Mouse (Mus musculus) embryonic facial prominence, embryonic 11.5 days (tissue): ENCODE data around the gene Mef2d. TPM values are rescaled to one million over a fixed set of nuclear protein-coding genes. Genes with fewer than 3 reads are reported as not detected.

ENCODE experiments used
- ATAC-seq: fragments of 200-750 bp; cut with Nextera tagmentation; replicated peaks from 2 replicates; pipeline ENCODE4 v1.8.0; 2017; ENCODE audit warnings: low read depth; ENCODE audit not compliant: insufficient number of reproducible peaks, low FRiP score, low TSS enrichment
- DNase-seq: peaks from one replicate; pipeline ENCODE4 v3.0.0-alpha.2; 2015; ENCODE audit warnings: low spot score
- H3K27ac ChIP-seq: fragments of 300-500 bp; sonication (generic); replicated peaks from 2 replicates; pipeline ENCODE4 v1.5.1; 2014; ENCODE audit warnings: mild to moderate bottlenecking, low read depth, low read length, control low read depth
- H3K27me3 ChIP-seq: fragments of 300-500 bp; sonication (generic); 2 replicates; pipeline ENCODE4 v1.6.1; 2014; ENCODE audit warnings: mild to moderate bottlenecking, low read length, moderate library complexity, mixed read lengths; ENCODE audit not compliant: control insufficient read depth, insufficient read depth
- H3K36me3 ChIP-seq: fragments of 300-500 bp; sonication (generic); replicated peaks from 2 replicates; pipeline ENCODE4 v1.6.1; 2014; ENCODE audit warnings: low read depth, mild to moderate bottlenecking, low read length, moderate library complexity, mixed read lengths; ENCODE audit not compliant: control insufficient read depth, insufficient read depth
- H3K4me1 ChIP-seq: fragments of 300-500 bp; sonication (generic); 2 replicates; pipeline ENCODE4 v1.6.1; 2014; ENCODE audit warnings: low read length, mixed read lengths; ENCODE audit not compliant: control insufficient read depth, insufficient read depth
- H3K4me2 ChIP-seq: fragments of 300-500 bp; sonication (generic); 2 replicates; pipeline ENCODE4 v1.6.1; 2014; ENCODE audit warnings: low read depth, mild to moderate bottlenecking, control low read depth, low read length, moderate library complexity
- H3K4me3 ChIP-seq: fragments of 300-500 bp; sonication (generic); 2 replicates; pipeline ENCODE4 v1.5.1; 2014; ENCODE audit warnings: low read depth, low read length, control low read depth
- H3K9ac ChIP-seq: fragments of 300-500 bp; sonication (generic); replicated peaks from 2 replicates; pipeline ENCODE4 v1.6.1; 2014; ENCODE audit warnings: mild to moderate bottlenecking, control low read depth, low read length
- H3K9me3 ChIP-seq: fragments of 300-500 bp; sonication (generic); replicated peaks from 2 replicates; pipeline ENCODE4 v1.6.1; 2016; ENCODE audit warnings: mild to moderate bottlenecking, low read length, inconsistent platforms, mixed read lengths; ENCODE audit not compliant: control insufficient read depth
- WGBS: fragments of 180-500 bp; shearing (Covaris S2); extraction: QIAGEN DNeasy Blood & Tissue Kit; methylation state at CpG from one replicate; pipeline ENCODE4 v1.1.7; 2014; 5-methylcytosine and 5-hydroxymethylcytosine counted together
- polyA plus RNA-seq: library from polyadenylated mRNA; unstranded; fragments of >200 nt; fragmentation: Nextera tagmentation; extraction: Ambion mirVana; gene quantifications from 2 replicates; pipeline ENCODE4 v1.2.1, GENCODE M21; 2014

Gene Mef2d
- 11.5 and 12.5 TPM in 2 replicates for polyA plus RNA-seq

GRCm38 (mm10) chr3:88141787-88142523, at the start of gene Mef2d:
Gene Mef2d, plus strand, starts transcription at chr3:88142372.
- peaks cover 12% of the 10 kb centered on the region; the same call in 1 of the 2 replicates for H3K4me1 ChIP-seq
- peak within 1 kb of the TSS; percentile 89 for H3K4me3 ChIP-seq
- peak within 1 kb of the TSS; percentile 88 for H3K4me2 ChIP-seq
- peak within 1 kb of the TSS; percentile 94 for H3K27ac ChIP-seq
- DNase-seq, result peak; percentile 97
- no peaks in the 10 kb centered on the region for H3K9me3 ChIP-seq
- ATAC-seq, result peak; percentile 82
- H3K9ac ChIP-seq, result peak within 1 kb of the TSS; percentile 89
- no peaks in the 10 kb centered on the region for H3K27me3 ChIP-seq
- no peaks in the 10 kb centered on the region for H3K36me3 ChIP-seq
- 2% methylated on average over 52 of the region's 52 CpGs for WGBS

GRCm38 (mm10) chr3:88094126-88094525, 48.0 kb upstream of the Mef2d start:
- no peaks in the 10 kb centered on the region for H3K27me3 ChIP-seq
- H3K27ac ChIP-seq, result no peak overlapping the region
- H3K9me3 ChIP-seq, result no peaks in the 10 kb centered on the region
- no peak overlapping the region for H3K4me3 ChIP-seq
- H3K9ac ChIP-seq, result no peak overlapping the region
- H3K36me3 ChIP-seq, result peaks cover 2% of the 10 kb centered on the region
- ATAC-seq (no peak), DNase-seq (no peak)
- WGBS, result 84% methylated on average over 5 of the region's 5 CpGs
- H3K4me1 ChIP-seq, result no peaks in the 10 kb centered on the region
- no peak overlapping the region for H3K4me2 ChIP-seq

GRCm38 (mm10) chr3:88097666-88098065, 44.5 kb upstream of the Mef2d start:
- no peak overlapping the region for H3K4me3 ChIP-seq
- DNase-seq, result no peak
- WGBS, result 88% methylated on average over 6 of the region's 6 CpGs

GRCm38 (mm10) chr3:88100251-88100650, 41.9 kb upstream of the Mef2d start:
- no peak for ATAC-seq
- Histone ChIP-seq H3K27me3 (no peaks in the 10 kb centered on the region), H3K4me3 (no peak overlapping the region), H3K9ac (no peak overlapping the region), H3K27ac (no peak overlapping the region), H3K36me3 (peaks cover 6% of the 10 kb centered on the region), H3K4me1 (no peaks in the 10 kb centered on the region), H3K9me3 (no peaks in the 10 kb centered on the region), H3K4me2 (no peak overlapping the region)
- no peak for DNase-seq
- WGBS, result 74% methylated on average over 3 of the region's 3 CpGs

More at GRCm38 (mm10) chr3:88097666-88098065, 44.5 kb upstream of the Mef2d start:
- no peak for ATAC-seq
- H3K27ac ChIP-seq, result no peak overlapping the region
- H3K4me2 ChIP-seq, result no peak overlapping the region
- H3K36me3 ChIP-seq, result peaks cover 8% of the 10 kb centered on the region
- H3K27me3 ChIP-seq, result no peaks in the 10 kb centered on the region
- no peaks in the 10 kb centered on the region for H3K4me1 ChIP-seq
- no peaks in the 10 kb centered on the region for H3K9me3 ChIP-seq
- H3K9ac ChIP-seq, result no peak overlapping the region

- H3K9me3 ChIP-seq, result no peaks in the 10 kb centered on the region
- H3K9ac ChIP-seq, result no peak overlapping the region
- H3K4me2 ChIP-seq, result no peak overlapping the region
- no peaks in the 10 kb centered on the region for H3K27me3 ChIP-seq
- H3K36me3 ChIP-seq, result peaks cover 6% of the 10 kb centered on the region
- no peaks in the 10 kb centered on the region for H3K4me1 ChIP-seq
- no peak overlapping the region for H3K27ac ChIP-seq
- DNase-seq (no peak), ATAC-seq (no peak)
- H3K4me3 ChIP-seq, result no peak overlapping the region
- 89% methylated on average over 7 of the region's 7 CpGs for WGBS
Measured at GRCm38 (mm10) chr3:88101736-88102135, 40.4 kb upstream of the Mef2d start.

GRCm38 (mm10) chr3:88102196-88102595, 40.0 kb upstream of the Mef2d start:
- H3K27ac ChIP-seq, result no peak overlapping the region
- H3K4me3 ChIP-seq, result no peak overlapping the region
- DNase-seq, result no peak
- no peaks in the 10 kb centered on the region for H3K4me1 ChIP-seq
- no peaks in the 10 kb centered on the region for H3K27me3 ChIP-seq
- no peak overlapping the region for H3K4me2 ChIP-seq
- ATAC-seq, result no peak
- H3K9me3 ChIP-seq, result no peaks in the 10 kb centered on the region
- peaks cover 6% of the 10 kb centered on the region for H3K36me3 ChIP-seq
- H3K9ac ChIP-seq, result no peak overlapping the region
- 88% methylated on average over 6 of the region's 6 CpGs for WGBS

GRCm38 (mm10) chr3:88102611-88103010, 39.6 kb upstream of the Mef2d start:
- Histone ChIP-seq H3K27ac (no peak overlapping the region), H3K4me2 (no peak overlapping the region), H3K36me3 (peaks cover 6% of the 10 kb centered on the region), H3K9me3 (no peaks in the 10 kb centered on the region), H3K4me3 (no peak overlapping the region), H3K9ac (no peak overlapping the region), H3K4me1 (no peaks in the 10 kb centered on the region), H3K27me3 (no peaks in the 10 kb centered on the region)
- WGBS, result 82% methylated on average over 6 of the region's 6 CpGs
- DNase-seq (no peak), ATAC-seq (no peak)

GRCm38 (mm10) chr3:88106126-88106525, 36.0 kb upstream of the Mef2d start:
- no peak overlapping the region for H3K4me3 ChIP-seq
- H3K27ac ChIP-seq, result no peak overlapping the region
- no peak for ATAC-seq
- H3K9ac ChIP-seq, result no peak overlapping the region
- no peaks in the 10 kb centered on the region for H3K9me3 ChIP-seq
- 82% methylated on average over 4 of the region's 4 CpGs for WGBS
- no peaks in the 10 kb centered on the region for H3K27me3 ChIP-seq
- H3K36me3 ChIP-seq, result peaks cover 2% of the 10 kb centered on the region
- H3K4me2 ChIP-seq, result no peak overlapping the region
- no peaks in the 10 kb centered on the region for H3K4me1 ChIP-seq
- no peak for DNase-seq
